Mouse (Mus musculus) lung, postnatal 0 days (tissue): ENCODE results near the gene Ccdc71. TPM values are rescaled to one million over a fixed set of nuclear protein-coding genes. Genes with fewer than 3 reads are reported as not detected.

ENCODE experiments used
- ATAC-seq: fragments of 200-750 bp; cut with Nextera tagmentation; 2 replicates; pipeline ENCODE4 v1.8.0; 2017; ENCODE audit warnings: moderate library complexity
- DNase-seq: peaks from one replicate; pipeline ENCODE4 v3.0.0-alpha.2; 2016; ENCODE audit warnings: low spot score
- H3K27ac ChIP-seq: fragments of 300-500 bp; sonication (generic); 2 replicates; pipeline ENCODE4 v1.5.1; 2014; ENCODE audit warnings: antibody characterized with exemption, mild to moderate bottlenecking, low read length, mixed read lengths
- H3K27me3 ChIP-seq: fragments of 300-500 bp; sonication (generic); replicated peaks from 2 replicates; pipeline ENCODE4 v1.6.1; 2014; ENCODE audit warnings: low read length, mixed read lengths; ENCODE audit not compliant: insufficient read depth
- H3K36me3 ChIP-seq: fragments of 300-500 bp; sonication (generic); 2 replicates; pipeline ENCODE4 v1.6.1; 2014; ENCODE audit warnings: low read length, mixed read lengths; ENCODE audit not compliant: insufficient read depth
- H3K4me1 ChIP-seq: fragments of 300-500 bp; sonication (generic); 2 replicates; pipeline ENCODE4 v1.6.1; 2014; ENCODE audit warnings: antibody characterized with exemption, low read depth, low read length, mixed read lengths; ENCODE audit not compliant: insufficient read depth
- H3K4me2 ChIP-seq: fragments of 300-500 bp; sonication (generic); replicated peaks from 2 replicates; pipeline ENCODE4 v1.6.1; 2014; ENCODE audit warnings: low read depth, mild to moderate bottlenecking, low read length, moderate library complexity, mixed read lengths
- H3K4me3 ChIP-seq: fragments of 300-500 bp; sonication (generic); 2 replicates; pipeline ENCODE4 v1.5.1; 2014; ENCODE audit warnings: low read depth, low read length
- H3K9ac ChIP-seq: fragments of 300-500 bp; sonication (generic); replicated peaks from 2 replicates; pipeline ENCODE4 v1.6.1; 2014; ENCODE audit warnings: low read depth, mild to moderate bottlenecking
- H3K9me3 ChIP-seq: fragments of 300-500 bp; sonication (generic); 2 replicates; pipeline ENCODE4 v1.6.1; 2016; ENCODE audit warnings: low read length, mixed read lengths
- CTCF ChIP-seq: IDR thresholded peaks from 2 replicates; pipeline ENCODE4 v1.5.1; 2016; ENCODE audit warnings: antibody characterized with exemption, mild to moderate bottlenecking
- EP300 ChIP-seq: IDR thresholded peaks from 2 replicates; pipeline ENCODE4 v1.6.1; 2016; ENCODE audit warnings: antibody characterized with exemption, mild to moderate bottlenecking, control low read depth
- WGBS: fragments of 180-500 bp; shearing (Covaris S2); extraction: QIAGEN DNeasy Blood & Tissue Kit; methylation state at CpG from one replicate; pipeline ENCODE4 v1.1.7; 2014; 5-methylcytosine and 5-hydroxymethylcytosine counted together
- polyA plus RNA-seq: library from polyadenylated mRNA; unstranded; fragments of >200 nt; fragmentation: Nextera tagmentation; extraction: Ambion mirVana; gene quantifications from 2 replicates; pipeline ENCODE4 v1.2.1, GENCODE M21; 2015

The Ccdc71 gene
- polyA plus RNA-seq, 1 experiment from 2014 or later: 42.1 TPM

DNA sequence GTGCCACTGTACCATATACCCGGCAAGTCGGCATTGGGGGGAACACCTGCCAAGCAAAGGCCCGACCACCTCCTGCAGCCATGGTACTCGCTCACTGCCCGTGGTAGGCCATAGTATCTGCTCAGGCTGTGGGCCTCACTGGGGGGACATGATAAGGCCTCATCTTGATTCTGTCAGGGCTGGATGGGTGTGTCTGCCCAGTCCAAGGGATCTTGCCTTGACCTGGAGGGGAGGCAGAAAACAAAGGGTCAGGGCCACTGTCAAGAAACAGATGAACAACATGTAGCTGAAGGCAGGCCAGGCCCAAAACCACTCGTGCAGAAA lies 9.2 kb upstream of the Ccdc71 start:
- whole genome bisulfite sequencing: 72% methylated on average over 6 of the region's 6 CpGs
- Histone ChIP-seq H3K27me3 (no peaks in the 10 kb centered on the region), H3K9me3 (no peaks in the 10 kb centered on the region), H3K36me3 (0 out of 2 replicates have a peak, but pooled peaks cover 3% of the 10 kb centered on the region), H3K4me3 (no peak overlapping the region), H3K4me2 (0 out of 2 replicates have a peak overlapping the region, but pooled peaks have one; percentile 98), H3K9ac (no peak overlapping the region), H3K27ac (no peak overlapping the region), H3K4me1 (peaks cover 19% of the 10 kb centered on the region; the same call in 1 of the 2 replicates)
- TF ChIP-seq EP300 (no peak), CTCF (no peak)
- no peak for DNase-seq
- no peak for ATAC-seq

DNA sequence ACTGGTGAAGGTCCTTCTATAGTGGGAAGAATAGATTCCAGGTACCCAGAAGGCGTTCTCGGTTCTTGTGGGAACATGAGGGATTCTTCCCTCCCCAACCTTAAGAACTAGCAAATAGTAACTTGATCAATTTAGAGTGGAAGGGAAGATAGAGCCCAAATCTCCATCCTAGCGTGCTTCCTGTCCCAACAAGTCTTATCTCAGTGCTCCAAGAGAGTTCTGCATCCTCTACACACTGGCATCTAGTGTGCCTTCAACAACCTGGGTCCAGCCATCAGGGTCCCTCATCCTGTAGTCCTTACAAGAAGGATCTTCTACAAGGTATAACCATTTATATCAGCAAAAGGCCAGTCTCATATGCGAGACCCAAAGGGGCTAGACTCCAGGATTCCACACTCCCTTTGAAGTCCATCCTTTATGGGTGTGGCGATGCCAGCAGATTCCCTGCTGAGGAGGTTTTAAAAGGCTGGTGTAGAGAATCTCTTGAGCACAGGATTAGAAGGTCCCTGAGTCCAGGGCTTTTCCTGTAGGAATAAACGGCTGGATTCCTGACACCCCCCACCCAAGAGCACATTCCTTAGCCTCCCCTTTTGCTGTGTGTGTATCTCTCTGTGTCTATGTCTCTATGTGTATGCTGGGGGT lies 8.7 kb upstream of the Ccdc71 start:
- ATAC-seq: no peak
- TF ChIP-seq EP300: no peak
- TF ChIP-seq CTCF: no peak
- no peaks in the 10 kb centered on the region for H3K27me3 ChIP-seq
- peak overlapping the region; percentile 98 for H3K4me2 ChIP-seq
- WGBS: 40% methylated on average over 6 of the region's 6 CpGs
- no peaks in the 10 kb centered on the region for H3K9me3 ChIP-seq
- peaks cover 19% of the 10 kb centered on the region; the same call in 1 of the 2 replicates for H3K4me1 ChIP-seq
- 0 out of 2 replicates have a peak, but pooled peaks cover 3% of the 10 kb centered on the region for H3K36me3 ChIP-seq
- peak overlapping the region; percentile 59 for H3K4me3 ChIP-seq
- DNase-seq: no peak
- no peak overlapping the region for H3K27ac ChIP-seq
- H3K9ac ChIP-seq: peak overlapping the region; percentile 60

DNA sequence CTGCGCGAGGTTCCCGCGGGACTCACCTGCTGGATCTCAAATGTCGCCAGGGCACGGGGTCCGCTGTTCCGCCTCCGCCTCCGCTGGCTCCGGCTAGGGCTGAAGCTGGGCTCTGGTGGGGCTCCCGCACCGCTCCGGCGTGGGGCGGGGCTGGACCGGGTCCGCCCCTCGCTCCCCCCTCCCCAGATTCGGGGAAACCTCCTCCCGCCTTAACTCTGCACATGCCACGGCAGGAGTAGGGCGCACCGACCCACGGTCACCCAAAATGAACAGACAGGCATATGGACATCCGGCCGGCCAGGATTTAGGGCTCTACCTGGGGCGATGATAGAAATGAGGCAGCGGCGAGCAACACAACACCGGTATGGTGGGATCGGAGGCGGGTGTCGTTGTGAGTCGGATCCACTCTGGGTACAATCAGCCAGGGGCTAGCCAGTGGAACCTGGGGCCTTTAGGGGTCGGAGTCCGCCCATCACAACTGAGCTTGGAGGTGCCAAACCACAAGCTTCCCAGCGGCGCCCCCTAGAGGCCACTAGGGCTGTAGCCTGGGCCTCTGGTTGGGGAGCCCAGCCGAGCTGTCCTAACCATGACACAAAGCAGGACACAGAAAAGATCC lies 7.9 kb upstream of the Ccdc71 start:
- H3K9me3 ChIP-seq: no peaks in the 10 kb centered on the region
- peak overlapping the region; percentile 59 for H3K4me3 ChIP-seq
- H3K4me1 ChIP-seq: peaks cover 19% of the 10 kb centered on the region; the same call in 1 of the 2 replicates
- peak overlapping the region; percentile 60 for H3K9ac ChIP-seq
- peak; percentile 88 for ATAC-seq
- no peaks in the 10 kb centered on the region for H3K27me3 ChIP-seq
- H3K4me2 ChIP-seq: peak overlapping the region; percentile 98
- 1% methylated on average over 39 of the region's 40 CpGs for WGBS
- peak; percentile 90 for TF ChIP-seq CTCF
- no peak for TF ChIP-seq EP300
- H3K27ac ChIP-seq: peak overlapping the region; percentile 57
- peak; percentile 90 for DNase-seq
- H3K36me3 ChIP-seq: 0 out of 2 replicates have a peak, but pooled peaks cover 3% of the 10 kb centered on the region

DNA sequence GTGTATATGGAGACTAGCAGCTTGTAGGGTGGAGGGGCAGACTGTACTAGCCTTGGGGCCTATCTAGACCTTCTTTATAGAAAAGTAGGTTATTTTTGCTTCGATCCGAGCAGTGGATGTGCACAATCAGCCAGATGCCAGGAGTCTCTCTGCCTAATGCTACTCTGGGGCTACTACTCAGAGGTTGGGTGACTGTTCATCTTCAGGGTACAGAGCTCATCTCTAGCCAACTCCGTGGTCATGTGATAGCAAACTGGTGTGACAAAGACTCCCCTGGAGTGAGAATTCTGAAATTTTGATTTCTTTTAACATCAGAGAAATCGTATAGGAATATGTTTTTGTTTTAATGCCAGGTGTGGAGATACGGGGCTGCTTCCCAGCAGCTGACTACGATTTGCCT lies 7.4 kb upstream of the Ccdc71 start:
- TF ChIP-seq EP300: no peak
- TF ChIP-seq CTCF: no peak
- Histone ChIP-seq H3K4me1 (peaks cover 19% of the 10 kb centered on the region; the same call in 1 of the 2 replicates), H3K36me3 (0 out of 2 replicates have a peak, but pooled peaks cover 3% of the 10 kb centered on the region), H3K9ac (peak overlapping the region; percentile 60; the same call in 1 of the 2 replicates), H3K27ac (no peak overlapping the region), H3K27me3 (no peaks in the 10 kb centered on the region), H3K4me2 (peak overlapping the region; percentile 98), H3K4me3 (peak overlapping the region; percentile 59), H3K9me3 (no peaks in the 10 kb centered on the region)
- WGBS: 42% methylated on average over 6 of the region's 6 CpGs
- no peak for DNase-seq
- peak; percentile 5; the same call in 1 of the 2 replicates for ATAC-seq

DNA sequence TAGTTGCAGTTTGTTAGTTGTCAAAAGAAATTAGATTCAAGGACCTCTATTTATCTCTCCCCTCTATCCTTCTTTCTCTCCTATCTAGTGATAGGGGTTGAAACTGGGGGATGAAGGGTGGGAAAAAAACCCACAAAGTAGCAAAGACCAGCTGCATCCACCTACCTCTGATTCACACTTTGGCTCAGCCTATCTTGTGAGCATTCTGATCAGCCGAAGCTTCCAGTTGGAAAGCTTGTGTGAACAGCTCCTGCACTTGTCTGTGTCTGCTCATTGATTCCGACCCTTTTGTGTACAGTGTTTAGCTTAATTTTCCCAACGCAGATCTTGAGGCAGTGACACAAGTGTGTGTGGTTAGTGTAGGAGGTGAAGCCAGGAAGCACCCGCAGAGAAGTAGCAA lies 6.9 kb upstream of the Ccdc71 start:
- Histone ChIP-seq H3K9ac (no peak overlapping the region), H3K4me3 (no peak overlapping the region), H3K4me1 (peaks cover 19% of the 10 kb centered on the region; the same call in 1 of the 2 replicates), H3K4me2 (no peak overlapping the region), H3K27ac (no peak overlapping the region), H3K9me3 (no peaks in the 10 kb centered on the region), H3K36me3 (no peaks in the 10 kb centered on the region), H3K27me3 (no peaks in the 10 kb centered on the region)
- DNase-seq (no peak), ATAC-seq (no peak)
- no peak for TF ChIP-seq CTCF
- TF ChIP-seq EP300: no peak
- WGBS: 68% methylated on average over 4 of the region's 4 CpGs

DNA sequence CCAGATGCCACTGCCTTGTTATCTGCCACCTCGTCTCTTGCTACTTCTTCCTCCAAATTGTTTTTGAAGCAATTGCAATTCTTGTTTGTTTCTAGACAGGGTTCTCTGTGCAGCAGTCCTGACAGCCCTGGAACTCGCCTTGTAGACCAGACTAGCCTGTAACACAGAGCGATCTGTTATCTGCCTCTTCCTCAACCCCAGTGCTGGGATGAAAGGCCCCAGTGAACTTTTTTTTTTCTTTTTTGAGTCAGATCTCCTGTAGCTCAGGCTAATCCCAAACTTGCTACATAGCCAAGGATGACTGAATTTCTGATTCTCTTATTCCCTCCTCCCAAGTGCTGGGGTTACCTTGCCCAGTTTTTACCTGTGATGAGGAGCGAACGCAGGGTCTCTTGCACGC lies 5.9 kb upstream of the Ccdc71 start:
- peaks cover 19% of the 10 kb centered on the region; the same call in 1 of the 2 replicates for H3K4me1 ChIP-seq
- ATAC-seq (no peak), DNase-seq (no peak)
- no peaks in the 10 kb centered on the region for H3K9me3 ChIP-seq
- H3K27ac ChIP-seq: no peak overlapping the region
- no peaks in the 10 kb centered on the region for H3K36me3 ChIP-seq
- WGBS: 83% methylated on average over 6 of the region's 6 CpGs
- H3K4me3 ChIP-seq: no peak overlapping the region
- no peak overlapping the region for H3K4me2 ChIP-seq
- H3K9ac ChIP-seq: no peak overlapping the region
- no peaks in the 10 kb centered on the region for H3K27me3 ChIP-seq
- no peak for TF ChIP-seq CTCF
- no peak for TF ChIP-seq EP300
